Mouse (Mus musculus) heart, postnatal 0 days (tissue): ENCODE measurements at regions not wholly inside any gene's neighbourhood (a gene's known extent, or its start where the extent isn't known, plus 50 kb on each side); places are given as distances from the start of the nearest gene placed in this dataset.

ENCODE experiments used
- CTCF ChIP-seq: IDR thresholded peaks from 2 replicates; pipeline ENCODE4 v1.5.1; 2016; ENCODE audit warnings: antibody characterized with exemption, control low read depth, low read depth
- EP300 ChIP-seq: IDR thresholded peaks from 2 replicates; pipeline ENCODE4 v1.6.1; 2016; ENCODE audit warnings: antibody characterized with exemption, low read depth

DNA sequence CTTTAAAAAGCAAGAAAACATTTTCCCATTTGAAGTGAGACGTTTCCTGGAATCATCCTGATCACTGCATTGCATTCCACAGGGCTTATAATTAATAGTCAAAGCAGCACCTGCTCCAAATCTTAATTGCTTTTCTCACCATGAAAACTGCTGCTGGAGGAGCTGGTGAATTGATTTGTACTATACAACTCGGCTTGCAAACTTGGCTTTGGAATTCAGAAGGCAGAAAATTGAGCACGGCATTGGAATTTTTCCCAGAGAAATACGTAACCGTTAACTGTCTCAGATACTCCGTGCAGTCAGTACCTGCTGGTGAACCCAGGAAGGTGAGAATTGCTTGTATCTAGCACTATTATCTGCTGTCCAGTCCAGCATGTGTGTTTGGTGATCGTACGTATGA, 249.3 kb downstream of the Gm19410 start:
- TF ChIP-seq CTCF = no peak
- TF ChIP-seq EP300 = no peak
